Mouse (Mus musculus): ENCODE results near the gene Inpp5a. TPM values are rescaled to one million over a fixed set of nuclear protein-coding genes. Genes with fewer than 3 reads are reported as not detected.
A peak's percentile ranks its signal among the peaks of the same experiment; 100 is the strongest.

The Inpp5a gene
- total RNA-seq, 2 experiments from 2014 or later, result 77.2 to 95.0 TPM

- Histone ChIP-seq H3K27ac (no peak overlapping the region), H3K4me3 (no peak overlapping the region)
- TF ChIP-seq CTCF (IDR thresholded peaks at IDR 0.05), result no peak
- DNase-seq, result no peak
- intact Hi-C loops (cut with DNase I), result no loop called here
Measured at GRCm38 (mm10) chr7:139379745-139380144, 9.2 kb upstream of the Inpp5a start.

GRCm38 (mm10) chr7:139380225-139380624, 8.7 kb upstream of the Inpp5a start:
- Histone ChIP-seq H3K27ac (no peak overlapping the region), H3K4me3 (no peak overlapping the region)
- DNase-seq, result no peak
- TF ChIP-seq CTCF (IDR thresholded peaks at IDR 0.05), result no peak
- intact Hi-C loops (cut with DNase I), result no loop called here

GRCm38 (mm10) chr7:139381877-139382276, 7.0 kb upstream of the Inpp5a start:
- intact Hi-C loops (cut with DNase I), result no loop called here
- no peak overlapping the region for H3K27ac ChIP-seq
- no peak for TF ChIP-seq CTCF (IDR thresholded peaks at IDR 0.05)
- no peak for DNase-seq
- no peak overlapping the region for H3K4me3 ChIP-seq

GRCm38 (mm10) chr7:139382796-139383195, 6.1 kb upstream of the Inpp5a start:
- Histone ChIP-seq H3K4me3 (no peak overlapping the region), H3K27ac (no peak overlapping the region)
- no peak for DNase-seq
- intact Hi-C loops (cut with DNase I), result no loop called here
- TF ChIP-seq CTCF (IDR thresholded peaks at IDR 0.05), result no peak

GRCm38 (mm10) chr7:139384500-139384899, 4.4 kb upstream of the Inpp5a start:
- no peak for TF ChIP-seq CTCF (IDR thresholded peaks at IDR 0.05)
- intact Hi-C loops (cut with DNase I), result no loop called here
- DNase-seq, result no peak

GRCm38 (mm10) chr7:139384916-139385530, 3.9 kb upstream of the Inpp5a start:
- Histone ChIP-seq H3K4me3 (no peak overlapping the region), H3K27ac (no peak overlapping the region)
- no peak for DNase-seq
- intact Hi-C loops (cut with DNase I), result loop anchor here (5.0 kb wide), 1 partner anchor 138 kb away; the partner anchor contains the start of gene Pwwp2b
- TF ChIP-seq CTCF (IDR thresholded peaks at IDR 0.05), result no peak

More at GRCm38 (mm10) chr7:139384500-139384899, 4.4 kb upstream of the Inpp5a start:
- Histone ChIP-seq H3K4me3 (no peak overlapping the region), H3K27ac (no peak overlapping the region)

GRCm38 (mm10) chr7:139386933-139387690, 1.8 kb upstream of the Inpp5a start:
- TF ChIP-seq CTCF (IDR thresholded peaks at IDR 0.05), result no peak
- no peak for DNase-seq
- intact Hi-C loops (cut with DNase I), result loop anchor here (5.0 kb wide), 1 partner anchor 140 kb away; the partner anchor contains the start of gene Pwwp2b
- no peak overlapping the region for H3K4me3 ChIP-seq
- no peak overlapping the region for H3K27ac ChIP-seq

- H3K27ac ChIP-seq, result peak overlapping the region; percentile 97
- intact Hi-C loops (cut with DNase I), result loop anchor here (2.0 to 5.0 kb wide), 3 partner anchors 19 to 141 kb away; partner anchors contain the start of gene Pwwp2b
- peak overlapping the region; percentile 82 for H3K4me3 ChIP-seq
- DNase-seq, result no peak
- TF ChIP-seq CTCF (IDR thresholded peaks at IDR 0.05), result no peak
Measured at GRCm38 (mm10) chr7:139387921-139388669, 814 bp upstream of the Inpp5a start.

- peak; percentile 11; the same call in 1 of the 2 replicates for TF ChIP-seq CTCF (IDR thresholded peaks at IDR 0.05)
- intact Hi-C loops (cut with DNase I), result loop anchor here (2.0 to 5.0 kb wide), 3 partner anchors 20 to 142 kb away; partner anchors contain the start of gene Pwwp2b
- H3K27ac ChIP-seq, result peak overlapping the region; percentile 97
- DNase-seq, result no peak
- peak overlapping the region; percentile 82 for H3K4me3 ChIP-seq
Measured at GRCm38 (mm10) chr7:139389213-139389761, 378 bp downstream of the Inpp5a start.

- H3K27ac ChIP-seq, result peak overlapping the region; percentile 97
- DNase-seq, result peak; percentile 44
- peak; percentile 22; the same call in 1 of the 2 replicates for TF ChIP-seq CTCF (IDR thresholded peaks at IDR 0.05)
- H3K4me3 ChIP-seq, result peak overlapping the region; percentile 82
- intact Hi-C loops (cut with DNase I), result loop anchor here (2.0 kb wide), 1 partner anchor 82 kb away; no protein-coding TSS in a partner anchor
Measured at GRCm38 (mm10) chr7:139390380-139390779, 1.5 kb downstream of the Inpp5a start.

- no peak for TF ChIP-seq CTCF (IDR thresholded peaks at IDR 0.05)
- intact Hi-C loops (cut with DNase I), result loop anchor here (2.0 kb wide), 1 partner anchor 82 kb away; no protein-coding TSS in a partner anchor
- no peak for DNase-seq
- Histone ChIP-seq H3K27ac (peak overlapping the region; percentile 97), H3K4me3 (peak overlapping the region; percentile 82)
Measured at GRCm38 (mm10) chr7:139390926-139391325, 2.0 kb downstream of the Inpp5a start.

GRCm38 (mm10) chr7:139391691-139392090, 2.8 kb downstream of the Inpp5a start:
- peak overlapping the region; percentile 97 for H3K27ac ChIP-seq
- DNase-seq, result no peak
- TF ChIP-seq CTCF (IDR thresholded peaks at IDR 0.05), result no peak
- H3K4me3 ChIP-seq, result peak overlapping the region; percentile 82
- intact Hi-C loops (cut with DNase I), result loop anchor here (2.0 kb wide), 1 partner anchor 81 kb away; no protein-coding TSS in a partner anchor
